ENCODE assay signal across 24 mouse cellular contexts in the genomic region with DNA sequence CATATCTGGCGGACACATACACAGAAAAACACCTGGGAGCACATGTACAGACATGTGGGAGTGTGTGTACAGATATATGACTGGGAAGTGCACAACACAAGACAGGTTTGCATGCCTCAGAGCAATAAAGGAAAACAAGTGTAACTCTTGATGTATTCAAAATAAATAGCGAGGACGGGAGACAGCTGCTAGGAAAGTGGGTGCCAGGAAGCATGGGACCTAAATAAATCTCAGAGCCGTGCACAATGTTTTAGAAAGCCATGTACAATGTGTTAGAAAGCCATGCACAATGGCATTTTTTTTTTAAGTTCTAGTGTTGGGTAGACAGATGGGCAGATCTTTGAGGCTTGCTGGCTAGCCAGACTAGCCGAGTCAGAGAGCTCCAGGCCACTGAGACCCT. TPM values are rescaled to one million over a fixed set of nuclear protein-coding genes. Genes with fewer than 3 reads are reported as not detected.
"Had no signal": no experiment of that assay in that cellular context is flagged by ENCODE, and none has a peak within 500 bp of the region (broad histone marks: within the 10 kb centered on the region; RNA-seq: fewer than 3 reads in every experiment).

No protein-coding gene starts in this region.

- H3K4me3 ChIP-seq: limb, embryonic 10.5 days; limb, embryonic 13.5 days; liver, embryonic 12.5 days; liver, embryonic 15.5 days; lung, embryonic 15.5 days; neural tube, embryonic 12.5 days; neural tube, embryonic 15.5 days had no signal

- H3K27me3 ChIP-seq: limb, embryonic 13.5 days; liver, embryonic 12.5 days; liver, embryonic 15.5 days; lung, embryonic 15.5 days; neural tube, embryonic 12.5 days; neural tube, embryonic 15.5 days had no signal

- H3K27ac ChIP-seq: kidney, postnatal 0 days; limb, embryonic 10.5 days; limb, embryonic 13.5 days; liver, embryonic 12.5 days; liver, embryonic 15.5 days; lung, embryonic 15.5 days; neural tube, embryonic 12.5 days; neural tube, embryonic 15.5 days; stomach, postnatal 0 days had no signal

- H3K9ac ChIP-seq: limb, embryonic 13.5 days; liver, embryonic 12.5 days; liver, embryonic 15.5 days; lung, embryonic 15.5 days; neural tube, embryonic 12.5 days; neural tube, embryonic 15.5 days had no signal

- ATAC-seq: inflammation-experienced regulatory T-cells, adult 6 months; intestine, embryonic 16.5 days; liver, embryonic 12.5 days had no signal

- H3K4me2 ChIP-seq: limb, embryonic 13.5 days; liver, embryonic 12.5 days; liver, embryonic 15.5 days; lung, embryonic 15.5 days; midbrain, embryonic 11.5 days; neural tube, embryonic 12.5 days; neural tube, embryonic 15.5 days had no signal

- H3K4me1 ChIP-seq: limb, embryonic 13.5 days; liver, embryonic 12.5 days; liver, embryonic 15.5 days; lung, embryonic 15.5 days; neural tube, embryonic 12.5 days; neural tube, embryonic 15.5 days had no signal

- DNase-seq: kidney, adult 18-20 months; kidney, adult 9 months; kidney, postnatal 25 days; layer of hippocampus, postnatal 36 days; liver; midbrain, embryonic 14.5 days; right cerebral cortex, adult 18-20 months; right cerebral cortex, postnatal 14 days; right cerebral cortex, postnatal 4 days; thymus, postnatal 25 days had no signal

- H3K9me3 ChIP-seq: limb, embryonic 10.5 days; limb, embryonic 13.5 days; liver, embryonic 12.5 days; liver, embryonic 15.5 days; lung, embryonic 15.5 days; neural tube, embryonic 12.5 days; neural tube, embryonic 15.5 days had no signal

RNA-seq across cellular contexts. Expression of a gene that starts 35.4 kb away (rescaled TPM):
- total RNA-seq: megakaryocyte progenitor cell, adult 5-6 weeks; megakaryocyte-erythroid progenitor cell, adult 5-6 weeks had no signal
- polyA plus RNA-seq: inflammation-experienced regulatory T-cells, adult 6 months; limb, embryonic 10.5 days; liver, embryonic 12.5 days had no signal
